Mouse (Mus musculus) forebrain, postnatal 0 days (tissue): ENCODE results near the gene Aff4. TPM values are rescaled to one million over a fixed set of nuclear protein-coding genes. Genes with fewer than 3 reads are reported as not detected.
"Not testable (repeated sequence)": the region's sequence is repeated elsewhere in the genome, so short reads cannot be mapped to it uniquely, and the experiment has no call there.

Experiments
- ATAC-seq: fragments of 200-750 bp; cut with Nextera tagmentation; 2 replicates; pipeline ENCODE4 v1.8.0; 2017; ENCODE audit warnings: mild to moderate bottlenecking, moderate library complexity
- DNase-seq: peaks from one replicate; pipeline ENCODE4 v3.0.0-alpha.2; 2015
- H3K27ac ChIP-seq: fragments of 300-500 bp; sonication (generic); 2 replicates; pipeline ENCODE4 v1.5.1; 2014; ENCODE audit warnings: low read depth, mild to moderate bottlenecking, antibody characterized with exemption, low read length, moderate library complexity, mixed read lengths
- H3K27me3 ChIP-seq: fragments of 300-500 bp; sonication (generic); 2 replicates; pipeline ENCODE4 v1.6.1; 2014; ENCODE audit warnings: mild to moderate bottlenecking, low read length, mixed read lengths; ENCODE audit not compliant: insufficient read depth
- H3K36me3 ChIP-seq: fragments of 300-500 bp; sonication (generic); 2 replicates; pipeline ENCODE4 v1.6.1; 2014; ENCODE audit warnings: mild to moderate bottlenecking, moderate library complexity; ENCODE audit not compliant: insufficient read depth
- H3K4me1 ChIP-seq: fragments of 300-500 bp; sonication (generic); 2 replicates; pipeline ENCODE4 v1.6.1; 2014; ENCODE audit warnings: antibody characterized with exemption; ENCODE audit not compliant: insufficient read depth
- H3K4me2 ChIP-seq: fragments of 300-500 bp; sonication (generic); 2 replicates; pipeline ENCODE4 v1.6.1; 2014; ENCODE audit warnings: low read depth, mild to moderate bottlenecking, moderate library complexity
- H3K4me3 ChIP-seq: fragments of 300-500 bp; sonication (generic); 2 replicates; pipeline ENCODE4 v1.5.1; 2014; ENCODE audit warnings: low read depth, low read length, mixed read lengths
- H3K9ac ChIP-seq: fragments of 300-500 bp; sonication (generic); 2 replicates; pipeline ENCODE4 v1.6.1; 2014; ENCODE audit warnings: mild to moderate bottlenecking
- H3K9me3 ChIP-seq: fragments of 300-500 bp; sonication (generic); 2 replicates; pipeline ENCODE4 v1.6.1; 2016; ENCODE audit warnings: low read length
- CTCF ChIP-seq: sonication (generic); IDR thresholded peaks from 2 replicates; pipeline ENCODE4 v1.5.1; 2016; ENCODE audit warnings: antibody characterized with exemption, control low read depth, low read depth
- WGBS: fragments of 180-500 bp; shearing (Covaris S2); extraction: QIAGEN DNeasy Blood & Tissue Kit; methylation state at CpG from one replicate; pipeline ENCODE4 v1.1.7; 2014; 5-methylcytosine and 5-hydroxymethylcytosine counted together
- polyA plus RNA-seq: library from polyadenylated mRNA; unstranded; fragments of >200 nt; fragmentation: Nextera tagmentation; extraction: Ambion mirVana; gene quantifications from 2 replicates; pipeline ENCODE4 v1.2.1, GENCODE M21; 2015
- total RNA-seq: library from RNA; depleted of rRNA; stranded (reverse); fragments of >200 nt; gene quantifications from 2 replicates; pipeline ENCODE4 v1.2.3, GENCODE M21; 2014

Aff4 gene
- total and polyA plus RNA-seq, 2 experiments from 2014 or later = 98.5 to 147 TPM

- ATAC-seq (no peak), DNase-seq (no peak)
- H3K4me1 ChIP-seq = no peaks in the 10 kb centered on the region
- no peak overlapping the region for H3K9ac ChIP-seq
- WGBS = 65% methylated on average over 2 of the region's 2 CpGs
- no peak for TF ChIP-seq CTCF
- no peaks in the 10 kb centered on the region for H3K27me3 ChIP-seq
- no peaks in the 10 kb centered on the region for H3K9me3 ChIP-seq
- H3K27ac ChIP-seq = no peak overlapping the region
- no peak overlapping the region for H3K4me2 ChIP-seq
- H3K36me3 ChIP-seq = no peaks in the 10 kb centered on the region
- no peak overlapping the region for H3K4me3 ChIP-seq
Measured at GRCm38 (mm10) chr11:53308884-53309310, 41.7 kb upstream of the Aff4 start.

DNA sequence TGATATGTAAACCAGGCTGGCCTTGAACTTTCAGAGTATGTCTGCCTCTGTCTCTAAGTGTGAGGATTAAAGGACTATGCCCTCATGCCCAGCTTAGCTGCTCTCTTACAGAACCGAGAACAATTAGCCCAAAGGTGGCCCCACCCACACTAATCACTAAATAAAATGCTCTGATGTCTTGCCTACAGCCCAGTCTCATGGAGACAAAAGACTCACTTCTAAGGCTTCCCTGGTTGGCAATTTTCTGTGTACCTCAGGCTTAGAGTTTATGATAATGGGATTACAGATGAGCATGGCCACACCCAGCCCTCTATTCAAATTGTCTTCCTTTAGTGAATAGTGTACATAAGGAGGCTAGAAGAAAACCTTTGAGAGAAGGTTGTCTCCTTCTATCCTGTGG lies 39.2 kb upstream of the Aff4 start:
- H3K4me2 ChIP-seq = no peak overlapping the region
- no peak for TF ChIP-seq CTCF

GRCm38 (mm10) chr11:53312823-53313222 lies 37.8 kb upstream of the Aff4 start:
- not testable (repeated sequence) for H3K36me3 ChIP-seq, ATAC-seq, H3K27ac ChIP-seq, H3K4me3 ChIP-seq, DNase-seq, H3K4me2 ChIP-seq, H3K4me1 ChIP-seq, H3K27me3 ChIP-seq, H3K9me3 ChIP-seq, H3K9ac ChIP-seq
- WGBS = 86% methylated on average over 1 of the region's 1 CpGs

More for the DNA sequence above, 39.2 kb upstream of the Aff4 start:
- Histone ChIP-seq H3K9me3 (no peaks in the 10 kb centered on the region), H3K9ac (no peak overlapping the region), H3K36me3 (no peaks in the 10 kb centered on the region), H3K27ac (no peak overlapping the region), H3K4me1 (no peaks in the 10 kb centered on the region), H3K4me3 (no peak overlapping the region), H3K27me3 (no peaks in the 10 kb centered on the region)
- DNase-seq (no peak), ATAC-seq (no peak)
- WGBS = 24% methylated on average over 1 of the region's 1 CpGs

GRCm38 (mm10) chr11:53314770-53315173 lies 35.9 kb upstream of the Aff4 start:
- no peak overlapping the region for H3K9ac ChIP-seq
- ATAC-seq (no peak), DNase-seq (no peak)
- H3K27me3 ChIP-seq = no peaks in the 10 kb centered on the region
- no peak overlapping the region for H3K4me2 ChIP-seq
- no peak overlapping the region for H3K4me3 ChIP-seq
- 72% methylated on average over 1 of the region's 1 CpGs for WGBS
- no peaks in the 10 kb centered on the region for H3K4me1 ChIP-seq
- H3K27ac ChIP-seq = no peak overlapping the region
- no peaks in the 10 kb centered on the region for H3K36me3 ChIP-seq
- no peaks in the 10 kb centered on the region for H3K9me3 ChIP-seq
- no peak for TF ChIP-seq CTCF

- WGBS = 34% methylated on average over 6 of the region's 6 CpGs
- Histone ChIP-seq H3K4me3 (no peak overlapping the region), H3K36me3 (no peaks in the 10 kb centered on the region), H3K9me3 (no peaks in the 10 kb centered on the region), H3K27me3 (no peaks in the 10 kb centered on the region), H3K4me2 (no peak overlapping the region), H3K27ac (no peak overlapping the region), H3K9ac (no peak overlapping the region), H3K4me1 (no peaks in the 10 kb centered on the region)
- DNase-seq (peak; percentile 35), ATAC-seq (no peak)
- no peak for TF ChIP-seq CTCF
Measured at GRCm38 (mm10) chr11:53316996-53317395, 33.6 kb upstream of the Aff4 start.

DNA sequence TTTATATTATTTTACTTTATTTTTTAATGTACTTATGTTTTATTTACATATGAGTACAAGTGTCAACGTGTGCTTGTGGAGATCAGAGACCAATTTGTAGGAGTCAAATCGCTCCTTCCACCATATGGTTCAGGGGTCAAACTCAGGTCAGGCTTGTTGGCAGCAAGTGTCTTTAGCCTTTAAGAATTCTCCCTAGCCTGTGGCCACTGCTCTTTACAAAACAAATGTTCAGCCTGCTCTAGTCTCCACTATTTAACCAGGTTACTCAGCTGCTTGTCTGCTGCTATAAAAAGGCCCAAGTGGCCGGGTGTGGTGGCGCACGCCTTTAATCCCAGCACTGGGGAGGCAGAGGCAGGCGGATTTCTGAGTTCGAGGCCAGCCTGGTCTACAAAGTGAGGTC lies 32.6 kb upstream of the Aff4 start:
- Histone ChIP-seq H3K27ac (no peak overlapping the region), H3K9ac (no peak overlapping the region), H3K27me3 (no peaks in the 10 kb centered on the region), H3K4me1 (no peaks in the 10 kb centered on the region), H3K9me3 (no peaks in the 10 kb centered on the region), H3K4me3 (no peak overlapping the region), H3K4me2 (no peak overlapping the region), H3K36me3 (no peaks in the 10 kb centered on the region)
- no peak for TF ChIP-seq CTCF
- no peak for DNase-seq
- WGBS = 85% methylated on average over 7 of the region's 7 CpGs
- ATAC-seq = no peak

DNA sequence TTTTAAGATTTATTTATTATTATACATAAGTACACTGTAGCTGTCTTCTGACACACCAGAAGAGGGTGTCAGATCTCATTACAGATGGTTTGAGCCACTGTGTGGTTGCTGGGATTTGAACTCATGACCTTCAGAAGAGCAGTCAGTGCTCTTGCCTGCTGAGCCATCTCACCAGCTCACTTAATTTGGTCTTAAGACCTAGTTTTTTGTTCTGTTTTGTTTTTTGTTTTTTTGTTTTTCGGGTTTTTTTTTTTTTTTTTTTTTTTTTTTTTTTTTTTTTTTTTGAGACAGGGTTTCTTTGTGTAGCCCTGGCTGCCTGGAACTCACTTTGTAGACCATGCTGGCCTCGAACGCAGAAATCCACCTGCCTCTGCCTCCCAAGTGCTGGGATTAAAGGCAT lies 32.1 kb upstream of the Aff4 start:
- H3K27me3 ChIP-seq = not testable (repeated sequence)
- 88% methylated on average over 3 of the region's 3 CpGs for WGBS

DNA sequence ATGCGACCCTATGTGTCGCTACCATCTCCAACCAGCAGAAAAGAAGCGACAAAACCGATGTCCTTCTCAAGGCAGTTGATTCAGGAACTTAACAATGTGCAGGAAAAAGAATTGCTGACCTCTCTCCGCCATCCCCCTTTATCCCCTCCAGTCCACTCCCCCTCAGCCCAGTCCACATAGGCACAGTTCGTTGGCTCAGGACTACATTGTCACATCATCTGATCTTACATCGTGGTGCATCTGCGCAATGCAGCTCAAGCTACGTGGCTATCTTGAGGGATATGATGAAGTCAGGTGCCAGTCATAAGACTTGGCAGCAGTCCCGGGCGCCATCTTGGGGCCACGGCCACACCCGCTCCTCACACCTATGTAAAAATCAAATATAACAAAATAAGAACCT lies 30.8 kb upstream of the Aff4 start:
- H3K4me1 ChIP-seq, H3K27ac ChIP-seq, H3K9ac ChIP-seq, H3K36me3 ChIP-seq, H3K4me2 ChIP-seq, H3K4me3 ChIP-seq, ATAC-seq, DNase-seq, H3K9me3 ChIP-seq, H3K27me3 ChIP-seq: not testable (repeated sequence)
- WGBS = 94% methylated on average over 13 of the region's 13 CpGs

More for the DNA sequence above, 32.1 kb upstream of the Aff4 start:
- DNase-seq, H3K4me1 ChIP-seq, H3K4me2 ChIP-seq, H3K36me3 ChIP-seq, ATAC-seq, H3K9ac ChIP-seq, H3K27ac ChIP-seq, H3K4me3 ChIP-seq, H3K9me3 ChIP-seq: not testable (repeated sequence)
